Mouse (Mus musculus): ENCODE results near the gene Mael.
A peak's percentile ranks its signal among the peaks of the same experiment; 100 is the strongest.

Mael gene

DNA sequence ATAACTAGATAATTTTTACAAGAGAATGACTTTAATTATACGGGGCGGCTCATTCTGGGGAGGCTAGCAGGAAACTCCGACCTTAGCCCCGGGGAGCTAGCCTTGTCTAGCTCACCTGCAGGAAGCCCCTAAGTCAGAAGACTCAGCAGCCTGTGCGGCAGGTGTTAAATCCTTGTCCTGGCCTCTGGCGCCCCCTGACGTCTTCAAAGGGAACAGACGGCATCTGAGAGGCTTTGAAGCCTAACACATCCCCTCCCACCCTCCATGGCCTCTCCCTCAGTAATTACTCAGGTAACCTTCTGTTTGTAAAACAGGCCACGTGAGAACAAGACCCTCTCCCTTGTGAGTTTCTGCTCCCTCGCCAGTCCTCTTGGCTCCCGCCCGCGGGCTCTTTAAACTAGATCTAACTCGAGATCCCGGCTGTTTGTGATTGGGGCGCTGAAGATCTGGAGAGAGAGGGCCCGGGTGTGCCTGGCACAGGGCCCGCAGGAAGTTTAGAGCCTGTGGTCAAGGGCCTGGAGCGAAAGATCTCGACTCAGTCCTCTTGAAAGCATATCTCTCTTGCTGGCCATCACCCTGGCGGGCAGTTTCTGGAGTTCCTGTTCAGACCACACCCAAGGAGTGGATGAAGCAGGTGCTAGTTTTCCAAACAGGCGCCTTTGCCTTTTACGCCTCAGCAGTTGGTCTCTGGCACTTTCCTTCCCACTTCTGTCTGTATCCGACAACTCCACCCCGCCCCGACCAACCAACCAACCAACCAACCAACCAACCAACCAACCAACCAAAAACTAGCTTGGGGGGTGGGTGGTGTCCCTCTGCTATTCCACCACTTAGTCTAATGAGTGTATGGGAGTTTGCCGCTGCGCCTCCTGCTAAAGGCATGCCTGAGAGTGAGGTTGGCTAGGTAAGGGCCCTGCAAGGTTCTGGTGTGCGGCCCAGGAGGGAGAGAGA, 84.1 kb downstream of the Mael start:
- DNase-seq (ENCODE audit: low spot score in 2 of 2), result peak; percentile 80 to 87

GRCm38 (mm10) chr1:166153351-166154120, 85.0 kb downstream of the Mael start:
- DNase-seq (ENCODE audit: low spot score in 2 of 2), result peak; percentile 87 to 94

DNA sequence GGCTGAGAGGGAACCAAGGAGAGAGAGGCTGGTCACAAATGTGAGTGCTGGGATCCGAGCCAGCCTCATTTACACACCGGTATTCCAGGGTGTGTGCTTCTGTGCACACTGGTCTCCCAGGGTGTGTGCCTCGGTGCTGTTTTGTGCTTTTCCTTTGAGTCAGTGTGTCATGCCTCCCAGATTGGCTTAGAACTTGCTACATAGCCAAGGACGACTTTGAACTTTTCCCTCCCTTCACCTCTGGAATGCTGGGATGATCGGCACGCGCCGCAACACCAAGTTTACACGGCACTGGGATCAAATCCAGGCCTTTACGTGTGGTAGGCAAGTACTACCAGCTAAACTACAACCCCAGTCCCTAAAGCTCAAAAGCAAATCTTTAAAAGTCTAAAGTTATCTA, 86.5 kb downstream of the Mael start:
- DNase-seq (ENCODE audit: low spot score in 2 of 2), result no peak

DNA sequence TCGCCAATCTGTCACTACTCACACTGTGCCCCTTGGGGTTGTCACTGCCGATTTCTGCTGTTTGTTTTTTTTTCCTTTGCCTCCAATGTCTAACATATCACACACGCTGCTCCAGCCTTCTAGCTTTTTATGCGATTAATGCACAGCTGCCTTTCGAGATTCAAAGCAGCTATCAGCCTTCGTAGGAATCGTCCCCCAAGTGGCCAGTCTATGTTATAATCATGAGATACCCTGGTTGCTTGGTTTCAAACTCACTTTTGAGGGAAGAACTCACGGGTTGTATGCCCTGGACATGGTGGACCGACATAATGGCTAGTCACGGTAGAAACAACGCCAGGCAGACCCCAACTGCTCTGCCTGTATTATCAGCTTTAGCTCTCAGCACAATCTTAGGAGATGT, 87.2 kb downstream of the Mael start:
- DNase-seq (ENCODE audit: low spot score in 2 of 2), result no peak

Measured in right cerebral cortex, postnatal 10 days (tissue).